Mouse (Mus musculus): ENCODE results near the gene Kitl. TPM values are rescaled to one million over a fixed set of nuclear protein-coding genes. Genes with fewer than 3 reads are reported as not detected.

Kitl gene
- polyA plus RNA-seq, 1 experiment = 9.8 TPM

GRCm38 (mm10) chr10:100017771-100018070 lies 2.3 kb downstream of the Kitl start:
- peak overlapping the region; percentile 79 for H3K4me3 ChIP-seq (ENCODE audit: insufficient read depth, low read depth, low read length)
- H3K4me1 ChIP-seq (ENCODE audit: control insufficient read depth, insufficient read depth, insufficient read length, low read length) = peaks cover 4% of the 10 kb centered on the region; the same call in 1 of the 2 replicates
- H3K27ac ChIP-seq (replicated peaks; ENCODE audit: low read depth, low read length) = peak overlapping the region; percentile 87

- Histone ChIP-seq H3K4me1 (ENCODE audit: control insufficient read depth, insufficient read depth, insufficient read length, low read length) (peaks cover 4% of the 10 kb centered on the region), H3K4me3 (ENCODE audit: insufficient read depth, low read depth, low read length) (peak overlapping the region; percentile 57), H3K27ac (replicated peaks; ENCODE audit: low read depth, low read length) (no peak overlapping the region)
Observed at GRCm38 (mm10) chr10:100018493-100018892, 3.1 kb downstream of the Kitl start.

- Histone ChIP-seq H3K4me1 (ENCODE audit: control insufficient read depth, insufficient read depth, insufficient read length, low read length) (peaks cover 3% of the 10 kb centered on the region), H3K4me3 (ENCODE audit: insufficient read depth, low read depth, low read length) (peak overlapping the region; percentile 57), H3K27ac (replicated peaks; ENCODE audit: low read depth, low read length) (peak overlapping the region; percentile 67)
Observed at GRCm38 (mm10) chr10:100019246-100020195, 4.1 kb downstream of the Kitl start.

GRCm38 (mm10) chr10:100022090-100022834 lies 6.8 kb downstream of the Kitl start:
- H3K27ac ChIP-seq (replicated peaks; ENCODE audit: low read depth, low read length) = 0 out of 2 replicates have a peak overlapping the region, but pooled peaks have one; percentile 17
- H3K4me1 ChIP-seq (ENCODE audit: control insufficient read depth, insufficient read depth, insufficient read length, low read length) = peaks cover 7% of the 10 kb centered on the region
- no peak overlapping the region; the same call in 1 of the 2 replicates for H3K4me3 ChIP-seq (ENCODE audit: insufficient read depth, low read depth, low read length)

GRCm38 (mm10) chr10:100022835-100023093 lies 7.3 kb downstream of the Kitl start:
- no peak overlapping the region for H3K4me3 ChIP-seq (ENCODE audit: insufficient read depth, low read depth, low read length)
- H3K27ac ChIP-seq (replicated peaks; ENCODE audit: low read depth, low read length) = no peak overlapping the region
- H3K4me1 ChIP-seq (ENCODE audit: control insufficient read depth, insufficient read depth, insufficient read length, low read length) = peaks cover 7% of the 10 kb centered on the region

- Histone ChIP-seq H3K27ac (replicated peaks; ENCODE audit: low read depth, low read length) (no peak overlapping the region), H3K4me3 (ENCODE audit: insufficient read depth, low read depth, low read length) (no peak overlapping the region), H3K4me1 (ENCODE audit: control insufficient read depth, insufficient read depth, insufficient read length, low read length) (peaks cover 12% of the 10 kb centered on the region)
Observed at GRCm38 (mm10) chr10:100025665-100026064, 10.2 kb downstream of the Kitl start.

- no peak overlapping the region for H3K27ac ChIP-seq (replicated peaks; ENCODE audit: low read depth, low read length)
- peaks cover 18% of the 10 kb centered on the region for H3K4me1 ChIP-seq (ENCODE audit: control insufficient read depth, insufficient read depth, insufficient read length, low read length)
- no peak overlapping the region for H3K4me3 ChIP-seq (ENCODE audit: insufficient read depth, low read depth, low read length)
Observed at GRCm38 (mm10) chr10:100026778-100027177, 11.3 kb downstream of the Kitl start.

GRCm38 (mm10) chr10:100030385-100030784 lies 15.0 kb downstream of the Kitl start:
- H3K27ac ChIP-seq (replicated peaks; ENCODE audit: low read depth, low read length) = peak overlapping the region; percentile 17; the same call in 1 of the 2 replicates
- H3K4me3 ChIP-seq (ENCODE audit: insufficient read depth, low read depth, low read length) = no peak overlapping the region
- peaks cover 19% of the 10 kb centered on the region for H3K4me1 ChIP-seq (ENCODE audit: control insufficient read depth, insufficient read depth, insufficient read length, low read length)

- Histone ChIP-seq H3K27ac (replicated peaks; ENCODE audit: low read depth, low read length) (peak overlapping the region; percentile 17), H3K4me1 (ENCODE audit: control insufficient read depth, insufficient read depth, insufficient read length, low read length) (peaks cover 21% of the 10 kb centered on the region), H3K4me3 (ENCODE audit: insufficient read depth, low read depth, low read length) (no peak overlapping the region)
Observed at GRCm38 (mm10) chr10:100030980-100031516, 15.6 kb downstream of the Kitl start.

- peaks cover 23% of the 10 kb centered on the region; the same call in 1 of the 2 replicates for H3K4me1 ChIP-seq (ENCODE audit: control insufficient read depth, insufficient read depth, insufficient read length, low read length)
- H3K4me3 ChIP-seq (ENCODE audit: insufficient read depth, low read depth, low read length) = no peak overlapping the region
- peak overlapping the region; percentile 39 for H3K27ac ChIP-seq (replicated peaks; ENCODE audit: low read depth, low read length)
Observed at GRCm38 (mm10) chr10:100031631-100032030, 16.2 kb downstream of the Kitl start.

GRCm38 (mm10) chr10:100032566-100032965 lies 17.1 kb downstream of the Kitl start:
- Histone ChIP-seq H3K4me1 (ENCODE audit: control insufficient read depth, insufficient read depth, insufficient read length, low read length) (peaks cover 23% of the 10 kb centered on the region; the same call in 1 of the 2 replicates), H3K4me3 (ENCODE audit: insufficient read depth, low read depth, low read length) (no peak overlapping the region), H3K27ac (replicated peaks; ENCODE audit: low read depth, low read length) (no peak overlapping the region)

- H3K4me1 ChIP-seq (ENCODE audit: control insufficient read depth, insufficient read depth, insufficient read length, low read length) = peaks cover 22% of the 10 kb centered on the region; the same call in 1 of the 2 replicates
Observed at GRCm38 (mm10) chr10:100036021-100036420, 20.6 kb downstream of the Kitl start.

GRCm38 (mm10) chr10:100038342-100038898 lies 23.0 kb downstream of the Kitl start:
- Histone ChIP-seq H3K27ac (replicated peaks; ENCODE audit: low read depth, low read length) (0 out of 2 replicates have a peak overlapping the region, but pooled peaks have one; percentile 1), H3K4me1 (ENCODE audit: control insufficient read depth, insufficient read depth, insufficient read length, low read length) (peaks cover 24% of the 10 kb centered on the region; the same call in 1 of the 2 replicates), H3K4me3 (ENCODE audit: insufficient read depth, low read depth, low read length) (no peak overlapping the region)

More at GRCm38 (mm10) chr10:100036021-100036420, 20.6 kb downstream of the Kitl start:
- Histone ChIP-seq H3K4me3 (ENCODE audit: insufficient read depth, low read depth, low read length) (no peak overlapping the region), H3K27ac (replicated peaks; ENCODE audit: low read depth, low read length) (peak overlapping the region; percentile 38; the same call in 1 of the 2 replicates)

GRCm38 (mm10) chr10:100038994-100039393 lies 23.6 kb downstream of the Kitl start:
- H3K27ac ChIP-seq (replicated peaks; ENCODE audit: low read depth, low read length) = 0 out of 2 replicates have a peak overlapping the region, but pooled peaks have one; percentile 1
- H3K4me1 ChIP-seq (ENCODE audit: control insufficient read depth, insufficient read depth, insufficient read length, low read length) = peaks cover 24% of the 10 kb centered on the region; the same call in 1 of the 2 replicates
- no peak overlapping the region for H3K4me3 ChIP-seq (ENCODE audit: insufficient read depth, low read depth, low read length)

GRCm38 (mm10) chr10:100043748-100044147 lies 28.3 kb downstream of the Kitl start:
- H3K4me1 ChIP-seq (ENCODE audit: control insufficient read depth, insufficient read depth, insufficient read length, low read length) = peaks cover 16% of the 10 kb centered on the region; the same call in 1 of the 2 replicates
- H3K27ac ChIP-seq (replicated peaks; ENCODE audit: low read depth, low read length) = no peak overlapping the region
- H3K4me3 ChIP-seq (ENCODE audit: insufficient read depth, low read depth, low read length) = no peak overlapping the region

Data from brown adipose tissue, adult 24 weeks (tissue).